Mouse (Mus musculus) cerebellum, adult 2 months (tissue): Measurements from ENCODE around the gene Irgc1. TPM values are rescaled to one million over a fixed set of nuclear protein-coding genes. Genes with fewer than 3 reads are reported as not detected.

Experiments used
- DNase-seq, 2 experiments: peaks; one replicate each; pipeline ENCODE4 v3.0.0; 2021
- H3K27ac ChIP-seq: fragments of 200-500 bp; 2 replicates; pipeline ENCODE4 v1.5.1; 2012; ENCODE audit warnings: low read length, control low read depth, inconsistent platforms; ENCODE audit not compliant: insufficient read depth
- H3K27me3 ChIP-seq: fragments of 200-500 bp; 2 replicates; pipeline ENCODE4 v1.6.1; 2012; ENCODE audit warnings: inconsistent platforms, mild to moderate bottlenecking, low read length, moderate library complexity; ENCODE audit not compliant: control insufficient read depth, insufficient read depth
- H3K4me1 ChIP-seq: fragments of 200-500 bp; 2 replicates; pipeline ENCODE4 v1.6.1; 2011; ENCODE audit warnings: low read length; ENCODE audit not compliant: control insufficient read depth, insufficient read depth
- H3K4me3 ChIP-seq: fragments of 200-500 bp; replicated peaks from 2 replicates; pipeline ENCODE3; 2011; ENCODE audit warnings: mild to moderate bottlenecking, low read depth, low read length, control low read depth; ENCODE audit not compliant: insufficient read depth
- CTCF ChIP-seq: fragments of 200-500 bp; IDR thresholded peaks from 2 replicates; pipeline ENCODE4 v1.5.1; 2011; ENCODE audit warnings: low read depth, mild to moderate bottlenecking, control low read depth, low read length, moderate library complexity, borderline replicate concordance; ENCODE audit not compliant: insufficient read depth
- POLR2A ChIP-seq: fragments of 200-500 bp; IDR thresholded peaks from 2 replicates; pipeline ENCODE4 v1.6.1; 2011; ENCODE audit warnings: low read length, control low read depth, borderline replicate concordance; ENCODE audit not compliant: insufficient read depth
- WGBS: fragments of 180-500 bp; shearing (Covaris S2); methylation state at CpG from one replicate; pipeline ENCODE4 v1.1.7; 2018; 5-methylcytosine and 5-hydroxymethylcytosine counted together
- polyA plus RNA-seq: library from polyadenylated mRNA; depleted of rRNA; stranded (reverse); fragments of >200 nt; gene quantifications from 2 replicates; pipeline ENCODE4 v1.2.3, GENCODE M21; 2012

The Irgc1 gene
- polyA plus RNA-seq, 1 experiment = not detected

DNA sequence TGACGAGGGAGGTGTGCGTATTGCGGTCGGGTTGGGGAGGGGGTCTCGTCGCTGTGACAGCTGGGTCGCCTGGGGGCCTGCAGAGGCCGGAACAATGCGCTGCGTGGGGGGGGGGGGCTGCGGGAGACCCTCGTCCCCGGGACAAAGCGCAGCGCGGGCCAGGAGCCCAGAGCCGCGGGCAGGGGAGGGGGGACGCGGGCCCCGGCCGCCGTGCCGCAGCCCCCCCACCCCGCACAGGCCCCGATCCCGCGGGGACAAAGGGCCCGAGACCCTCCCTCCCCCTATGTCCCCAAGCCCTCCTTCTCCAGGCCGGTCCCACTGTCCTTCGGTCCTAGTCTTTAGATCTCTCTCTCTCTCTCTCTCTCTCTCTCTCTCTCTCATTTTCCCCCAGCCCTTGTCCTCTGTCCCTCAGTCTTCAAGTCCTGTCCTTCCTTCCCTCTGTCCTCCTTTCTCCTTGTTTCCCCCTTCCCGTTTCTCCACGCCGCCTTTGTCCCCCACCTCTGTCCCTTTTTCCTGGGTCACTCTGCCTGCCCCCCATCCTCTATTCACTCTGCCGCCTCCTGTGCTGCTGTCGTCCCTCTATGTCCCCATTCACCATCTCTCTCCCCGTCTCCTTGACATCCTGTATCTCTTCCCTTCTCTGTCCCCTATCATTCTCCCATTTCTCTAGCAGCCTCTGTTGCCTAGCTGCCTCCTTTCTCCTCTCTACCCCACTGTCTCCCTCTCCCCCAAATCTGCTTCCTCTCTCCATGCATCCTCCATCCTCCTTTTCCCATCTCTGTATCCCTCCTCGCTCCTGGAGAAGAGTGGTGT, 30.3 kb upstream of the Irgc1 start:
- WGBS = 0% methylated on average over 27 of the region's 38 CpGs
- peaks cover 25% of the 10 kb centered on the region for H3K4me1 ChIP-seq
- H3K27ac ChIP-seq = peak overlapping the region; percentile 61; the same call in 1 of the 2 replicates
- no peaks in the 10 kb centered on the region for H3K27me3 ChIP-seq
- no peak for TF ChIP-seq CTCF
- TF ChIP-seq POLR2A = no peak
- peak in 1 of 2 experiments; percentile 43 for DNase-seq
- H3K4me3 ChIP-seq = peak overlapping the region; percentile 88

DNA sequence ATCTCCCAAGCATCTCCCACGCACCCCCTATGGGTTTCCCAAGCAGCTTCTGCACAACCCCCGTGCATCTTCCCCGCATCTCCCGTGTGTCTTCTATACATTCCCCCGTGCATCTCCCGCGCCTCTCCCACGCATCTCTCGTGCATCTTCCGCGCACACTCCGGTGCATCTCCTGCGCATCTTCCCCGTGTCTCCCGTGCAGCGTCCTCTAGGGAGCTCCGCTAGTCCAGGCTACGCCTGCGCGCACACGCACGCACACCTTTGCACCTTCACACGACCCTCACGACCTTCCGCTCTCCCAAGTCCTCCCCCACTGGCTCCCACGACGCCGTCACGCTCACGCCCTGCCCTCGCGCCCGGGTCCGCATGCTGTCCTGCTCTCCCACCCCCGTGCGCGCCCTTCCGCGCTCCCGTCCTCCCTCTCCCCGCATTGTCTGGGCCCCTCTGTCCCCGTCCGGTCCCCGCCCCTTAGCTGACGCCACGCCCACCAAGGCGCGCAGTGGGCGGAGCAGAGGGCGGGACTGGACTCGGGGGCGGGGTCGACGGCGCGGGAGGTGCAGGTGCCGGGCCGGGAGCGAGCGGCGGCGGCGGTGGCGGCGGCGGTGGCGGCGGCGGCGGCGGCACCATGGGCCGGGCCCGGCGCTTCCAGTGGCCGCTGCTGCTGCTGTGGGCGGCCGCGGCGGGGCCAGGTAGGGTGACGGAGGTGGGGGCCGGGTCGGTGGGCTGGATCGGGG, 29.5 kb upstream of the Irgc1 start, which contains the start of gene Cadm4:
Gene Cadm4, plus strand, starts transcription at position 550 of the 734 bp plus-strand sequence.
- DNase-seq = peak; percentile 92 to 96
- peaks cover 18% of the 10 kb centered on the region for H3K4me1 ChIP-seq
- peak within 1 kb of the TSS; percentile 61 for H3K27ac ChIP-seq
- no peak for TF ChIP-seq CTCF
- peak; percentile 92 for TF ChIP-seq POLR2A
- H3K27me3 ChIP-seq = no peaks in the 10 kb centered on the region
- 2% methylated on average over 75 of the region's 83 CpGs for WGBS
- peak within 1 kb of the TSS; percentile 88 for H3K4me3 ChIP-seq

DNA sequence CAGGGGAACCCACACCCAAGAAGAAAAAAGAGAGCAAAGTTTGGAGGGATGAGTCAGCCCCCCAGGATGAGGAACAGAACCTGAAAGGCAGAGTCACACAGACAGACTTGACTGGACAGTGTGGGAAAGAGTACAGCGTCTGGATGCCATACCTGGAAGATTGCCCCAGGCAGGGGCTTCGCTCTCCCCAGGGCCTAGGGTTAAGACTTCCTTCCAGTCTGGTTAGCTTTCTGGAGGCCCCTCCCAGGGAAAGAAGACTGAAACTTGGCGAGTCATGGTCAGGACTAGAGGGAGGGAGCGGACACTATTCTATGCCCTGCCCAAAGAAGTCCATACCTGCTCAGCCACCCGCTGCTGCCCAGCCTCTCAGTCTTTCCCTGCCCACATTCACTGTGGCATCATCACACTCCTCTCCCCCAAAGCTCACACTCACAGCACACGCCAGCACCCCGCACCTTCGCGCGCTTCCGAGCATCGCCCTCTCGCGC, 28.9 kb upstream of the Irgc1 start:
- DNase-seq = peak in 1 of 2 experiments; percentile 49
- H3K27me3 ChIP-seq = no peaks in the 10 kb centered on the region
- H3K4me3 ChIP-seq = peak overlapping the region; percentile 79
- H3K27ac ChIP-seq = peak overlapping the region; percentile 35
- peaks cover 14% of the 10 kb centered on the region for H3K4me1 ChIP-seq
- WGBS = 2% methylated on average over 14 of the region's 14 CpGs
- TF ChIP-seq CTCF (no peak), POLR2A (no peak)

DNA sequence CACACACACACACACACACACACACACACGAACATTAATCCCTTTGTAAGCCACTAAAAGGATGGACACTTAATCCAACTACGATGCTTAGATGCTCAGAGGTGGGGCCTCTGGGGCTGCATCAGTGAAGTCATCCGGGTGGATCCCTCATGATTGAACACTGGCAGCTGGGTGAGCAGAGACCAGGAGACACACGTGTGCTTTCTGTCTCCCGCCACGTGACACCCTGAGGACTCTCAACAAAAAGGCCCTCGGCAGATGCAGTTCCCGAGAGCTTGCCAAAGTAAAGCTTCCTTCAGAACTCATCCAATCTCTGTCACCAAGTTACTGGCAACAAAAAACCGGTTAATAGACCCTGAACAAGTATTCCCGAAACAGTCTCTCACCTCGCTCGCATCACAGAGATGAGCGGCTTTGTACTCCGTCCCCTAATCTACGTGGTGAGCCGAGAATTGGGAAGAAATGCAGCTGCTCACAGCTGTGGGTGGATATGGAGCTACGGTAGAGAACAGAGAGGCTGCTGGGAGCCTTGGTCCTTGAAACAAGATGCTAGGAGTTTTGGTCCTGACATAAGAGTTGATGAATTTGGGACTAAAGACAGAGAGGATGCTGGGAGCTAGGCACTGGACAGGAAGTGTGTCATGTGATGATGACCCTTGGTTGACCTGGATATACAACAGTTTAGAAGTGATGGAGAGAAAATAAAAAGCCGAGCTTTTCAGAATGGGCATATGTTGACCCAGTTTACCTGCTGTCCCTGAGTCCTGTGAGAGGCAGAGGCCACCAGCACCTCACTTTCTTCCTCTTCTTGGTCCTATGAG, 28.2 kb upstream of the Irgc1 start:
- H3K27me3 ChIP-seq = no peaks in the 10 kb centered on the region
- TF ChIP-seq CTCF = no peak
- no peak for TF ChIP-seq POLR2A
- H3K4me3 ChIP-seq = peak overlapping the region; percentile 79
- peak overlapping the region; percentile 35; the same call in 1 of the 2 replicates for H3K27ac ChIP-seq
- DNase-seq = peak; percentile 34 to 44
- WGBS = 23% methylated on average over 18 of the region's 18 CpGs
- peaks cover 13% of the 10 kb centered on the region for H3K4me1 ChIP-seq

DNA sequence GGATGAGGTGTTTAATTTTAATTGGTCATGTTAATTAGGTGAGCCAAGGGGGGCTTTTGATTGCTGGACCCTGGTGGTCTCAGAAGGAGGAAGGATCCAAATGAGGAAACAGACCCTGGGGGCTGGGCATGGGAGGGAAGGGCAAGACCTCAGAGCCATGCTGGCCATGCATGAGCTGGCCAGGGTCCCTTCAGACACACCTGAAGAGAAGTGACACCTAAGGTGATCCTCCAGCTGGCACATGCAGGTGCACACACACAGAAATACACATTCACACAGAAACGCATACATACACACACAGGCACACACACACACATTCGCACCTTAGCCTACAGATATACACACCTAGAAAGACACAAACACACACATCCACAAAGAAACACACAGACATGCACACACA, 27.6 kb upstream of the Irgc1 start:
- H3K27me3 ChIP-seq = no peaks in the 10 kb centered on the region
- TF ChIP-seq POLR2A = no peak
- TF ChIP-seq CTCF = no peak
- no peak overlapping the region for H3K27ac ChIP-seq
- no peak for DNase-seq
- 79% methylated on average over 2 of the region's 2 CpGs for WGBS
- H3K4me3 ChIP-seq = no peak overlapping the region
- H3K4me1 ChIP-seq = peaks cover 16% of the 10 kb centered on the region

DNA sequence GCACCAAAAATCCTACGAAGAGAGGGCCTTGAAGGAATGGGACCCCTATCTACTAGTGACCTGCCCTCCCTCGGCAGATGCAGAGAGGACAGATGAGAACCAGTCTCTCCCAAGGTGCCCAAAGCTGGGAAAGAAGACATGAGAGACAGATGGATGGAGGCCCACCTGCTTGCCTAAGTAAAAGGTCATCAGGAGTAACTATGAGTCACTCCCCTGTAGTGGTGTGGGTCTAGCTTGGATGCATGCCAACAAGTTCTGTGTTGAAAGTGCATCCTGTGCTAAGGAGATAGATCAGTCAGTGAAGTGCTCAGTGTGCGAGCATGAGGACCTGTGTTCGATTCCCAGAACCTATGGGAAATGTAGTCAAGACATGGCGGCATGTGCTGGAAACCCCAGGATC, 26.8 kb upstream of the Irgc1 start:
- WGBS = 89% methylated on average over 5 of the region's 5 CpGs
- no peak overlapping the region for H3K4me3 ChIP-seq
- H3K27ac ChIP-seq = no peak overlapping the region
- TF ChIP-seq POLR2A = no peak
- H3K4me1 ChIP-seq = peaks cover 19% of the 10 kb centered on the region
- no peak for DNase-seq
- no peaks in the 10 kb centered on the region for H3K27me3 ChIP-seq

DNA sequence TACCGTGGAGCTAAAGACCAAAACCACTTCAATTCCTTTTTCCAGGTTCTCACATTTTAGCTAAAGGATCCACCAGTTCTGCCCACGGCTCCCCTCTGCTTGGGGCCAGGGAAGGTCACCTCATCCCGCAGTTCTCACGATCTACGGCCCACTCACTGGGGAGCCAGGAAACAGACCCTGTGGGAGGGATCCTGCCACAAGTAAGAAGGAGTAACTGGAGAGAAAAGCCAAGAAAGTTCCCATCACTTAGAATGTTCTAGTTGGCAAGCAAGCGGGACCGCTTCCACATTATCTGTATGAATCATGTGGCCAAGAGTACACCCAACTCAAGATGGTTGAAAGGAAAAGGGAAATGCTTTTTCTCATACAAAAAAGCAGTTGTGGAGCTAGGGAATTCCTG, 24.8 kb upstream of the Irgc1 start:
- 83% methylated on average over 7 of the region's 7 CpGs for WGBS
- Histone ChIP-seq H3K4me1 (peaks cover 24% of the 10 kb centered on the region), H3K4me3 (no peak overlapping the region), H3K27ac (no peak overlapping the region), H3K27me3 (no peaks in the 10 kb centered on the region)
- no peak for DNase-seq
- no peak for TF ChIP-seq CTCF
- TF ChIP-seq POLR2A = no peak
